Mouse (Mus musculus) left cerebral cortex, adult 8-10 months (tissue): ENCODE data around the gene Gm29609. TPM values are rescaled to one million over a fixed set of nuclear protein-coding genes. Genes with fewer than 3 reads are reported as not detected.

Source experiments
- total RNA-seq, 4 experiments: library from RNA; stranded (reverse); gene quantifications; 2 replicates each; pipeline ENCODE4 v1.2.4; 2022

The Gm29609 gene
- total RNA-seq, 4 experiments from 2014 or later, result 1.8 to 6.0 (median 2.5) TPM

Other genes starting within 250 kb of the Gm29609 start
- 10 to 100 TPM; 23.9 to 28.0 (median 27.1) TPM for gene Cgref1, start 234.3 kb downstream of the Gm29609 start, total RNA-seq
- gene Preb, start 219.6 kb downstream of the Gm29609 start, total RNA-seq, result 100 to 1,000 TPM; 114 to 135 (median 128) TPM
- gene Tcf23, start 211.2 kb downstream of the Gm29609 start, total RNA-seq, result under 1 TPM; 0.12 to 0.27 (median 0.16) TPM
- gene Atraid, start 131.6 kb downstream of the Gm29609 start, total RNA-seq, result 10 to 100 TPM; 77.1 to 86.3 (median 80.2) TPM
- gene Slc5a6, start 131.0 kb downstream of the Gm29609 start, total RNA-seq, result 10 to 100 TPM; 16.1 to 22.2 (median 20.6) TPM
- 10 to 100 TPM; 16.8 to 28.5 (median 20.1) TPM for gene Cad, start 125.1 kb downstream of the Gm29609 start, total RNA-seq
- not detected for gene Dnajc5g, start 73.6 kb downstream of the Gm29609 start, total RNA-seq
- 100 to 1,000 TPM; 102 to 124 (median 110) TPM for gene Slc30a3, start 71.7 kb downstream of the Gm29609 start, total RNA-seq
- 1 to 10 TPM in 2 of 4 experiments, under 1 TPM in 2; 0.50 to 2.0 (median 1.1) TPM for gene Trim54, start 63.2 kb downstream of the Gm29609 start, total RNA-seq
- gene Ucn, start 41.1 kb downstream of the Gm29609 start, total RNA-seq, result 1 to 10 TPM in 1 of 4 experiments, not detected in 3; 2.3 TPM
- gene Mpv17, start 25.7 kb downstream of the Gm29609 start, total RNA-seq, result 10 to 100 TPM; 44.3 to 56.1 (median 49.9) TPM
- 10 to 100 TPM; 49.8 to 65.0 (median 58.1) TPM for gene Gtf3c2, start 233 bp upstream of the Gm29609 start, total RNA-seq
- 10 to 100 TPM; 80.7 to 85.0 (median 83.6) TPM for gene Snx17, start 13.3 kb upstream of the Gm29609 start, total RNA-seq
- gene Eif2b4, start 13.5 kb upstream of the Gm29609 start, total RNA-seq, result 10 to 100 TPM; 30.1 to 37.0 (median 36.1) TPM
- 10 to 100 TPM; 24.1 to 31.4 (median 28.4) TPM for gene Zfp513, start 22.4 kb upstream of the Gm29609 start, total RNA-seq
- gene Ppm1g, start 40.8 kb upstream of the Gm29609 start, total RNA-seq, result 10 to 100 TPM; 64.9 to 77.9 (median 75.5) TPM
- gene Nrbp1, start 61.0 kb upstream of the Gm29609 start, total RNA-seq, result 10 to 100 TPM; 85.2 to 91.1 (median 87.6) TPM
- gene Gm9970, start 61.3 kb upstream of the Gm29609 start, total RNA-seq, result under 1 TPM in 2 of 4 experiments, not detected in 2; 0.74 to 0.89 TPM
- gene Krtcap3, start 71.8 kb upstream of the Gm29609 start, total RNA-seq, result 1 to 10 TPM; 1.5 to 3.6 (median 2.5) TPM
- 10 to 100 TPM; 75.0 to 98.2 (median 83.8) TPM for gene Ift172, start 111.2 kb upstream of the Gm29609 start, total RNA-seq
- gene Fndc4, start 116.2 kb upstream of the Gm29609 start, total RNA-seq, result 100 to 1,000 TPM; 132 to 144 (median 133) TPM
- gene Gckr, start 117.5 kb upstream of the Gm29609 start, total RNA-seq, result under 1 TPM in 2 of 4 experiments, not detected in 2; 0.11 to 0.44 TPM